Comparison of ENCODE assay signal across 8 mouse cellular contexts in the genomic region with DNA sequence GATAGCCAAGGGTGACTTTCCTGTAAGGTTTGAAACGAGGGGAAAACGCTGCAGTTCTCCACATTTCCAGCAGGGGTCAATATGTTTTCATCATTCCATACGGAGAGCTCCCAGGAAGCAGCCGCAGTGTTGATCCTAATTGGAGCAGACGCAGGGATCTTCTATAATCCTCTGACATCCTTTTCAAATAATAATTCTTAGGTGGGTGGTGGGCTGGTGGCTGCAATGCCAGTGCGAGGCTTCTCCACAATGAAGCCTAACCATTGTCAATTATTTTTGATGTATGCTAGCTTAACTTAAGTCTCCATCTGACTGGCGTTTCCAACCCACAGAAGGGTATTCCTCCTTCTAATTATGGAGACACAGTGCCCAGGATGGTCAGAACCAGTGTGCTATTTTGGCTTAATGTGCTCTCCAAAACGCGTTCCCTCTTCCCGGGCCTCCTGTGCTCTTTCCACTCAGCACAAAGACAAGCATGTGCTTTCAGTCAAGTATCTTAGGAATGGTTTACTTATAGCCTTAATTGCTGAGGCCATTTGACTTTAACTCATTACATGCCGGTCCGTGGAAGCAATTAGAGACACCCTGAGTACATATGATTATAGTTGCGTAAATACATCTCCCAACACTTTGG.
DNase-seq lines count a peak whose midpoint lies in the region; ATAC-seq lines count a peak whose summit lies in the region.

No protein-coding gene starts in this region.

- H3K4me1 ChIP-seq in hindbrain, embryonic 12.5 days: peaks cover 10% of the 10 kb centered on the region; the same call in 1 of the 2 replicates

- peak overlapping the region; percentile 83 for H3K27ac ChIP-seq in hindbrain, embryonic 12.5 days

- no peaks in the 10 kb centered on the region for H3K9me3 ChIP-seq in hindbrain, embryonic 12.5 days (replicated peaks)

- H3K4me3 ChIP-seq in hindbrain, embryonic 12.5 days: 0 out of 2 replicates have a peak overlapping the region, but pooled peaks have one; percentile 4

- peak overlapping the region; percentile 49 for H3K4me2 ChIP-seq in hindbrain, embryonic 12.5 days (replicated peaks)

- no peaks in the 10 kb centered on the region for H3K36me3 ChIP-seq in hindbrain, embryonic 12.5 days

- 14% methylated on average over 13 of the region's 13 CpGs for WGBS in hindbrain, embryonic 12.5 days

- no peak overlapping the region for H3K9ac ChIP-seq in hindbrain, embryonic 12.5 days

- DNase-seq in R1 (ENCODE audit: low read depth, low spot score): peak; percentile 75
- DNase-seq in cerebellum, adult 9-11 months: peak; percentile 45
- peak; percentile 57 to 84 for DNase-seq in frontal cortex, postnatal 14 days (ENCODE audit: low spot score in 2 of 2)
- peak; percentile 61 for DNase-seq in layer of hippocampus, adult 9-11 months
- DNase-seq in lung, postnatal 14 days: peak; percentile 74
- DNase-seq in right cerebral cortex, postnatal 10 days (ENCODE audit: low spot score in 2 of 2): peak; percentile 87 to 91
- DNase-seq in thymus, postnatal 0 days (ENCODE audit: low spot score): no peak

- peak; percentile 91 for ATAC-seq in hindbrain, embryonic 12.5 days (ENCODE audit: low FRiP score)

- 0 out of 2 replicates have a peak, but pooled peaks cover 3% of the 10 kb centered on the region for H3K27me3 ChIP-seq in hindbrain, embryonic 12.5 days
